Mouse (Mus musculus): ENCODE data around the gene Tmed4. TPM values are rescaled to one million over a fixed set of nuclear protein-coding genes. Genes with fewer than 3 reads are reported as not detected.
"Not testable (repeated sequence)": the region's sequence is repeated elsewhere in the genome, so short reads cannot be mapped to it uniquely, and the experiment has no call there.

Gene Tmed4
- polyA plus RNA-seq, 1 experiment = 254 TPM

- DNase-seq (ENCODE audit: low read depth) = no peak
Measured at GRCm38 (mm10) chr11:6273607-6274006, 1.1 kb downstream of the Tmed4 start.

GRCm38 (mm10) chr11:6267320-6268254 is 7.1 kb downstream of the Tmed4 start, which contains the start of gene Ddx56:
Gene Ddx56, minus strand, starts transcription at chr11:6267772.
- peak; percentile 67 for DNase-seq (ENCODE audit: low read depth)

GRCm38 (mm10) chr11:6266621-6267020 is 8.0 kb downstream of the Tmed4 start:
- DNase-seq (ENCODE audit: low read depth) = no peak

GRCm38 (mm10) chr11:6261434-6262082 is 13.1 kb downstream of the Tmed4 start:
- DNase-seq (ENCODE audit: low read depth) = no peak

- DNase-seq (ENCODE audit: low read depth) = no peak
Measured at GRCm38 (mm10) chr11:6259413-6259812, 15.3 kb downstream of the Tmed4 start.

- no peak for DNase-seq (ENCODE audit: low read depth)
Measured at GRCm38 (mm10) chr11:6256490-6257072, 18.1 kb downstream of the Tmed4 start.

- not testable (repeated sequence) for DNase-seq (ENCODE audit: low read depth)
Measured at GRCm38 (mm10) chr11:6254602-6255001, 20.1 kb downstream of the Tmed4 start.

GRCm38 (mm10) chr11:6252824-6253223 is 21.8 kb downstream of the Tmed4 start:
- no peak for DNase-seq (ENCODE audit: low read depth)

GRCm38 (mm10) chr11:6252248-6252647 is 22.4 kb downstream of the Tmed4 start:
- no peak for DNase-seq (ENCODE audit: low read depth)

- DNase-seq (ENCODE audit: low read depth) = no peak
Measured at GRCm38 (mm10) chr11:6244707-6245106, 30.0 kb downstream of the Tmed4 start.

- DNase-seq (ENCODE audit: low read depth) = no peak
Measured at GRCm38 (mm10) chr11:6233025-6233424, 41.6 kb downstream of the Tmed4 start.

- no peak for DNase-seq (ENCODE audit: low read depth)
Measured at GRCm38 (mm10) chr11:6230012-6230411, 44.7 kb downstream of the Tmed4 start, which contains the start of gene Npc1l1. Gene Npc1l1, minus strand, starts transcription at chr11:6230143.

GRCm38 (mm10) chr11:6224541-6225229 is 50.0 kb downstream of the Tmed4 start:
- DNase-seq (ENCODE audit: low read depth) = no peak

- DNase-seq (ENCODE audit: low read depth) = no peak
Measured at GRCm38 (mm10) chr11:6222187-6222586, 52.5 kb downstream of the Tmed4 start.

Other genes with a start within 250 kb of the Tmed4 start
- 1.2 and 68.6 TPM in 2 replicates for gene Camk2b, start 208.5 kb downstream of the Tmed4 start, polyA plus RNA-seq (2012; rRNA removed)
- 0.16 and 0.19 TPM in 2 replicates for gene A730071L15Rik, start 74.8 kb downstream of the Tmed4 start, polyA plus RNA-seq (2012; rRNA removed)
- 43.6 and 52.5 TPM in 2 replicates for gene Nudcd3, start 74.5 kb downstream of the Tmed4 start, polyA plus RNA-seq (2012; rRNA removed)
- 2.0 and 3.0 TPM in 2 replicates for gene Npc1l1, start 44.7 kb downstream of the Tmed4 start, polyA plus RNA-seq (2012; rRNA removed)
- gene Ddx56, start 7.1 kb downstream of the Tmed4 start, polyA plus RNA-seq (2012; rRNA removed) = 41.9 and 47.6 TPM in 2 replicates
- 141 and 207 TPM in 2 replicates for gene Ogdh, start 16.8 kb upstream of the Tmed4 start, polyA plus RNA-seq (2012; rRNA removed)
- 26.3 and 43.1 TPM in 2 replicates for gene Zmiz2, start 114.2 kb upstream of the Tmed4 start, polyA plus RNA-seq (2012; rRNA removed)
- gene Ppia, start 140.6 kb upstream of the Tmed4 start, polyA plus RNA-seq (2012; rRNA removed) = 875 and 1,261 TPM in 2 replicates
- gene H2afv, start 169.6 kb upstream of the Tmed4 start, polyA plus RNA-seq (2012; rRNA removed) = 40.6 and 43.6 TPM in 2 replicates
- 8.3 and 12.2 TPM in 2 replicates for gene Purb, start 201.0 kb upstream of the Tmed4 start, polyA plus RNA-seq (2012; rRNA removed)
- gene Myo1g, start 246.1 kb upstream of the Tmed4 start, polyA plus RNA-seq (2012; rRNA removed) = 9.0 and 12.1 TPM in 2 replicates